Mouse (Mus musculus) neural tube, embryonic 12.5 days (tissue): ENCODE results near the gene Nxph3. TPM values are rescaled to one million over a fixed set of nuclear protein-coding genes. Genes with fewer than 3 reads are reported as not detected.
"Not testable (repeated sequence)": the region's sequence is repeated elsewhere in the genome, so short reads cannot be mapped to it uniquely, and the experiment has no call there.

Experiments
- ATAC-seq: fragments of 200-750 bp; cut with Nextera tagmentation; 2 replicates; pipeline ENCODE4 v1.8.0; 2017; ENCODE audit warnings: low read depth, mild to moderate bottlenecking, moderate TSS enrichment, moderate library complexity; ENCODE audit not compliant: low FRiP score
- H3K27ac ChIP-seq: fragments of 300-500 bp; sonication (generic); 2 replicates; pipeline ENCODE4 v1.5.1; 2016
- H3K27me3 ChIP-seq: fragments of 300-500 bp; sonication (generic); replicated peaks from 2 replicates; pipeline ENCODE4 v1.6.1; 2016; ENCODE audit warnings: mild to moderate bottlenecking
- H3K36me3 ChIP-seq: fragments of 300-500 bp; sonication (generic); 2 replicates; pipeline ENCODE4 v1.6.1; 2016; ENCODE audit warnings: mild to moderate bottlenecking
- H3K4me1 ChIP-seq: fragments of 300-500 bp; sonication (generic); 2 replicates; pipeline ENCODE4 v1.6.1; 2016
- H3K4me2 ChIP-seq: fragments of 300-500 bp; sonication (generic); replicated peaks from 2 replicates; pipeline ENCODE4 v1.6.1; 2016; ENCODE audit warnings: mild to moderate bottlenecking
- H3K4me3 ChIP-seq: fragments of 300-500 bp; sonication (generic); 2 replicates; pipeline ENCODE4 v1.5.1; 2016
- H3K9ac ChIP-seq: fragments of 300-500 bp; sonication (generic); 2 replicates; pipeline ENCODE4 v1.6.1; 2016; ENCODE audit warnings: mild to moderate bottlenecking
- H3K9me3 ChIP-seq: fragments of 300-500 bp; sonication (generic); 2 replicates; pipeline ENCODE4 v1.6.1; 2016; ENCODE audit warnings: mild to moderate bottlenecking
- WGBS: fragments of 180-500 bp; shearing (Covaris S2); methylation state at CpG from one replicate; pipeline ENCODE4 v1.1.7; 2016; 5-methylcytosine and 5-hydroxymethylcytosine counted together
- polyA plus RNA-seq: library from polyadenylated mRNA; unstranded; fragments of >200 nt; fragmentation: Nextera tagmentation; extraction: Ambion mirVana; gene quantifications from 2 replicates; pipeline ENCODE4 v1.2.1, GENCODE M21; 2016

The Nxph3 gene
- polyA plus RNA-seq, 1 experiment from 2014 or later: 0.49 TPM

- not testable (repeated sequence) for H3K9ac ChIP-seq, H3K4me2 ChIP-seq, H3K27me3 ChIP-seq, H3K4me1 ChIP-seq, H3K36me3 ChIP-seq, H3K4me3 ChIP-seq, H3K9me3 ChIP-seq, H3K27ac ChIP-seq, ATAC-seq
- 89% methylated on average over 8 of the region's 8 CpGs for WGBS
Measured at GRCm38 (mm10) chr11:95501826-95502225, 12.5 kb downstream of the Nxph3 start.

GRCm38 (mm10) chr11:95500836-95501235, 13.5 kb downstream of the Nxph3 start:
- H3K4me1 ChIP-seq: no peaks in the 10 kb centered on the region

DNA sequence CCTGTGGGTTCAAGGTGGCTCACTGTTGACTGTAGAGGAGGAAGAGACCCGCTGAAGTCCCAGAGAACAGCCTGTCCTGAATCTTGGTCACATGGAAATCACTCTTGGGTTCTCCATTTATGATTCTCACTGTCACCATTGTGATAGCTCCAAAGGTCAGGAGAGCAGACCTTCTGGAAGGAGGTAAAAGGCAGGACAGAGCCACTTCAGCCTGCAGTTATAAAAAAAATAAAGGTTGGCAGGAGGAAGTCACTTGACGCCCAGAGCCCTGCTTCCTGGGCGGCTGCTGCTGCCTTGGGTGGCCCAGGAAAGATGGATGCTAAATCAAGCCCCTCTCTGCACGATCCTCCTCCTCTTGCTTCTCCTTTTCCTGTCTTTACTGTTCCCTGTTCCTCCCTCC, 14.0 kb downstream of the Nxph3 start:
- no peaks in the 10 kb centered on the region for H3K9me3 ChIP-seq
- no peak for ATAC-seq
- H3K36me3 ChIP-seq: peaks cover 12% of the 10 kb centered on the region
- WGBS: 52% methylated on average over 4 of the region's 4 CpGs
- H3K27ac ChIP-seq: no peak overlapping the region
- no peak overlapping the region for H3K4me2 ChIP-seq
- no peak overlapping the region for H3K9ac ChIP-seq
- no peaks in the 10 kb centered on the region for H3K27me3 ChIP-seq
- no peak overlapping the region for H3K4me3 ChIP-seq
- H3K4me1 ChIP-seq: no peaks in the 10 kb centered on the region

More at GRCm38 (mm10) chr11:95500836-95501235, 13.5 kb downstream of the Nxph3 start:
- Histone ChIP-seq H3K9me3 (no peaks in the 10 kb centered on the region), H3K4me3 (no peak overlapping the region), H3K27me3 (no peaks in the 10 kb centered on the region), H3K4me2 (no peak overlapping the region), H3K27ac (no peak overlapping the region), H3K9ac (no peak overlapping the region), H3K36me3 (peaks cover 9% of the 10 kb centered on the region)
- ATAC-seq: no peak
- 54% methylated on average over 3 of the region's 3 CpGs for WGBS

DNA sequence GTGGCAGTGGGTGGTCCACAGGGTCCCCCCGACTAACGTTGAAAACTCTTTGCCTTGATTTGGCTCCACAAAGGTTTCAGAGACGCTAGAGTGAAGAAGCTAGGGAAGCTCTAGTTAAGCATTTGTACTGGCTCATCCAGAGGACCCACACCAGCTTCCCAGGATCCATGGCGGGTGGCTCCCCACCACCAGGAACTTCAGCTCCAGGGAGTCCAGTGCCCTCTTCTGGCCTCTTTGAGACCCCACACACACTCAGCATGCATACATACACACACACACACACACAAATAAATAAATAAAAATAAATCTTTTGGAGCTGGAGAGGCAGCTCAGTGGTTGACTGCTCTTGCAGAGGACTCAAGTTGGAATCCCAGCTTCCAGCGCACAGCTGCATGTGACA, 16.4 kb downstream of the Nxph3 start:
- Histone ChIP-seq H3K27ac (no peak overlapping the region), H3K4me3 (no peak overlapping the region), H3K27me3 (no peaks in the 10 kb centered on the region), H3K9me3 (no peaks in the 10 kb centered on the region), H3K4me1 (no peaks in the 10 kb centered on the region), H3K4me2 (no peak overlapping the region), H3K36me3 (peaks cover 29% of the 10 kb centered on the region), H3K9ac (no peak overlapping the region)
- ATAC-seq: no peak
- 88% methylated on average over 5 of the region's 5 CpGs for WGBS

GRCm38 (mm10) chr11:95495883-95496282, 18.5 kb downstream of the Nxph3 start:
- no peak overlapping the region for H3K27ac ChIP-seq
- H3K4me2 ChIP-seq: no peak overlapping the region
- no peaks in the 10 kb centered on the region for H3K4me1 ChIP-seq
- WGBS: 92% methylated on average over 9 of the region's 9 CpGs
- ATAC-seq: no peak
- no peaks in the 10 kb centered on the region for H3K27me3 ChIP-seq
- no peak overlapping the region for H3K9ac ChIP-seq
- H3K4me3 ChIP-seq: no peak overlapping the region
- H3K36me3 ChIP-seq: peaks cover 48% of the 10 kb centered on the region
- H3K9me3 ChIP-seq: no peaks in the 10 kb centered on the region

- H3K4me3 ChIP-seq: no peak overlapping the region
- H3K27ac ChIP-seq: no peak overlapping the region
- no peaks in the 10 kb centered on the region for H3K9me3 ChIP-seq
- no peak overlapping the region for H3K9ac ChIP-seq
- H3K4me2 ChIP-seq: no peak overlapping the region
- H3K27me3 ChIP-seq: no peaks in the 10 kb centered on the region
- H3K4me1 ChIP-seq: no peaks in the 10 kb centered on the region
- WGBS: 95% methylated on average over 3 of the region's 3 CpGs
- peaks cover 58% of the 10 kb centered on the region for H3K36me3 ChIP-seq
- ATAC-seq: no peak
Measured at GRCm38 (mm10) chr11:95494374-95494773, 20.0 kb downstream of the Nxph3 start.

DNA sequence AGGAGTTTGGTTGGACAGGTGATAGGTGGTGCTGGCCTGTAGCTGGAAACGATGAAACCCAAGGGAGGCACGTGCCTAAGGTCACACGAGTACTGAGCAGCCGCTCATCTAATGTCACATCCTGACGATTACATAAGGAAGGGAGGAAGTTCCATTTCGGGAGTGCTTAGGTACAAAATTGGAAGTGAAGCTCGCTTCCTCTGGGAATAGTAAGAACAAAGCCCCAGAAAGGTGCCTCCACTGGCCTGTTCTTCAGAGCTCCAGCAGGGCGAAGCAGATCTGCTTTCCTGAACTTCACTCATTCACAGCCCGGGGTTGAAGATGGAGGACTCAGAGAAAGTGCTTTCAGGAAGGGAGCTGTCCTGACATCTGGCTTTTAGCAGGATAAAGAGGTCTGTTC, 20.4 kb downstream of the Nxph3 start:
- 91% methylated on average over 9 of the region's 9 CpGs for WGBS
- Histone ChIP-seq H3K4me3 (no peak overlapping the region), H3K36me3 (peaks cover 60% of the 10 kb centered on the region), H3K27ac (no peak overlapping the region), H3K9ac (no peak overlapping the region), H3K4me1 (no peaks in the 10 kb centered on the region), H3K27me3 (no peaks in the 10 kb centered on the region), H3K9me3 (no peaks in the 10 kb centered on the region), H3K4me2 (no peak overlapping the region)
- no peak for ATAC-seq

DNA sequence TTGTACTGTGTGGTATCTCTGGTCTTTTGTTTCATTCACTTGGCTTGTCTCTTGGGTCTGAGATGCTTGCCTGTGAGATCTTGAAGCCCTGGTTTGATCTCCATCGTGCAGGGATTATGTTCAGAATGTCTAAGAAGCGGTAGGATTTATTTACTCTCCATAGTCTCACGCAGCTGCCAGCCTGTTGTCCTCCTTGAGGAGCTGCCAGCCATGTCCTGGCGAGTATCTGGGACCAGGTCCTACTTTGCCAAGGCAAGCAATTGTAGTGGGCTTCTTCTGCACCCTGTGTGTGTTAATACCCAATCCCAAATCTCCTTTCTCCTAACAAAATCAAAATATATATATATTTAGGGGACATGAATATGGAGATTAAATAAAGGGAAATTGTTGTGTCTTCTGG, 21.4 kb downstream of the Nxph3 start:
- H3K9me3 ChIP-seq: no peaks in the 10 kb centered on the region
- H3K4me1 ChIP-seq: no peaks in the 10 kb centered on the region
- H3K4me3 ChIP-seq: no peak overlapping the region
- no peak overlapping the region for H3K4me2 ChIP-seq
- peaks cover 58% of the 10 kb centered on the region for H3K36me3 ChIP-seq
- no peak overlapping the region for H3K27ac ChIP-seq
- no peaks in the 10 kb centered on the region for H3K27me3 ChIP-seq
- ATAC-seq: no peak
- WGBS: 90% methylated on average over 4 of the region's 4 CpGs
- no peak overlapping the region for H3K9ac ChIP-seq

DNA sequence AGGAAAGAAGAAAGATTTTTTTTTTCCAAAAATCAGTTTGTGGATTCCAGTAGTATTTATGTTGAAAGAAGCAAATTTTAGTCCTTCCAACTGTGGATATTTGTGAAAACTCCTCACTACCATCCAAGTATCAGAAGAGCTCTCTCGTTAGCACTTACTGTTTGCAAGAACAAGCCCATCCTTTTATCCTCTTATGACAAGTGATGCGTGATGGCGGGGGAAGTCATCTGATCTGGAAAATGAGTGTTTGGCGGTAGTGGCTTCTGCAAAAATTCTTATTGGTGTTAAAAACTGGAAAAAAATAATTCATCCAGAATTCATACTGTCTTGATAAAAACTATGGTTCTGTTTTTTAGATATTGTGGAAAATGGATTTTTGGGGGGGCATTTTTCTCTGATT, 22.1 kb downstream of the Nxph3 start:
- peaks cover 56% of the 10 kb centered on the region for H3K36me3 ChIP-seq
- H3K9ac ChIP-seq: no peak overlapping the region
- no peak overlapping the region for H3K27ac ChIP-seq
- H3K4me3 ChIP-seq: no peak overlapping the region
- 83% methylated on average over 4 of the region's 4 CpGs for WGBS
- no peaks in the 10 kb centered on the region for H3K27me3 ChIP-seq
- H3K9me3 ChIP-seq: no peaks in the 10 kb centered on the region
- H3K4me1 ChIP-seq: no peaks in the 10 kb centered on the region
- no peak for ATAC-seq
- H3K4me2 ChIP-seq: no peak overlapping the region

DNA sequence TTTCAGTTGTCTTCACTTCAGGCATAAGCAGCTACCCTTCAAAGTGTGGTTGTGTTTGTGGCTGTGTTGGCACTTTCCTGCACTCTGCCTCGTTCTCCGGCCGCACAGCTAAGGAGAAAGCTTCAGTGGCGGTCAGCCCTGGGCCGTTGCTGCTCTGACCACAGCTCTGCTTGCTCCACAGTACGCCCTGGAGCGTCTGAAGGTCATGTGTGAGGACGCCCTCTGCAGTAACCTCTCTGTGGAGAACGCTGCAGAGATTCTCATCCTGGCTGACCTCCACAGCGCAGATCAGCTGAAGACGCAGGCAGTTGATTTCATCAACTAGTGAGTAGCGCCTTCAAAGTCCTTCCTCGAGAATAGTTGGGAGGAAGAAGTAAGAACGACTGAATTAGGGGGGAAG, 24.3 kb downstream of the Nxph3 start:
- Histone ChIP-seq H3K4me2 (no peak overlapping the region), H3K4me1 (no peaks in the 10 kb centered on the region), H3K9me3 (no peaks in the 10 kb centered on the region), H3K27ac (no peak overlapping the region), H3K27me3 (no peaks in the 10 kb centered on the region), H3K36me3 (peaks cover 68% of the 10 kb centered on the region), H3K9ac (no peak overlapping the region), H3K4me3 (no peak overlapping the region)
- 91% methylated on average over 14 of the region's 14 CpGs for WGBS
- ATAC-seq: no peak

GRCm38 (mm10) chr11:95487237-95487636, 27.1 kb downstream of the Nxph3 start:
- 94% methylated on average over 2 of the region's 2 CpGs for WGBS
- H3K27me3 ChIP-seq: no peaks in the 10 kb centered on the region
- ATAC-seq: no peak
- H3K4me3 ChIP-seq: no peak overlapping the region
- H3K9me3 ChIP-seq: no peaks in the 10 kb centered on the region
- H3K27ac ChIP-seq: no peak overlapping the region
- no peak overlapping the region for H3K4me2 ChIP-seq
- H3K4me1 ChIP-seq: no peaks in the 10 kb centered on the region
- no peak overlapping the region for H3K9ac ChIP-seq
- H3K36me3 ChIP-seq: peaks cover 65% of the 10 kb centered on the region

GRCm38 (mm10) chr11:95485634-95486033, 28.7 kb downstream of the Nxph3 start:
- H3K27ac ChIP-seq: no peak overlapping the region
- no peak overlapping the region for H3K4me3 ChIP-seq
- no peak overlapping the region for H3K4me2 ChIP-seq
- H3K27me3 ChIP-seq: no peaks in the 10 kb centered on the region
- WGBS: 96% methylated on average over 18 of the region's 18 CpGs
- peaks cover 52% of the 10 kb centered on the region for H3K36me3 ChIP-seq
- H3K9ac ChIP-seq: no peak overlapping the region
- no peaks in the 10 kb centered on the region for H3K9me3 ChIP-seq
- no peak for ATAC-seq
- no peaks in the 10 kb centered on the region for H3K4me1 ChIP-seq

GRCm38 (mm10) chr11:95480662-95481061, 33.7 kb downstream of the Nxph3 start:
- Histone ChIP-seq H3K9ac (no peak overlapping the region), H3K27me3 (no peaks in the 10 kb centered on the region), H3K4me1 (no peaks in the 10 kb centered on the region), H3K27ac (no peak overlapping the region), H3K9me3 (no peaks in the 10 kb centered on the region), H3K36me3 (peaks cover 43% of the 10 kb centered on the region), H3K4me2 (no peak overlapping the region), H3K4me3 (no peak overlapping the region)
- ATAC-seq: no peak
- WGBS: 88% methylated on average over 4 of the region's 4 CpGs
